Mouse (Mus musculus) liver, postnatal 0 days (tissue): ENCODE measurements around the gene Prss33. TPM values are rescaled to one million over a fixed set of nuclear protein-coding genes. Genes with fewer than 3 reads are reported as not detected.

Source experiments
- ATAC-seq: fragments of 200-750 bp; cut with Nextera tagmentation; 2 replicates; pipeline ENCODE4 v1.8.0; 2017; ENCODE audit warnings: mild to moderate bottlenecking, moderate library complexity
- DNase-seq: peaks from one replicate; pipeline ENCODE4 v3.0.0-alpha.2; 2016
- H3K27ac ChIP-seq: fragments of 300-500 bp; sonication (generic); 2 replicates; pipeline ENCODE4 v1.5.1; 2014; ENCODE audit warnings: antibody characterized with exemption, moderate library complexity, mild to moderate bottlenecking, low read depth
- H3K27me3 ChIP-seq: fragments of 300-500 bp; sonication (generic); 2 replicates; pipeline ENCODE4 v1.6.1; 2014; ENCODE audit warnings: low read length, control low read depth, mixed read lengths; ENCODE audit not compliant: insufficient read depth
- H3K36me3 ChIP-seq: fragments of 300-500 bp; sonication (generic); replicated peaks from 2 replicates; pipeline ENCODE4 v1.6.1; 2014; ENCODE audit warnings: mild to moderate bottlenecking, control low read depth, low read length, moderate library complexity, mixed read lengths; ENCODE audit not compliant: insufficient read depth
- H3K4me1 ChIP-seq: fragments of 300-500 bp; sonication (generic); 2 replicates; pipeline ENCODE4 v1.6.1; 2014; ENCODE audit warnings: antibody characterized with exemption, mild to moderate bottlenecking, control low read depth; ENCODE audit not compliant: insufficient read depth
- H3K4me2 ChIP-seq: fragments of 300-500 bp; sonication (generic); 2 replicates; pipeline ENCODE4 v1.6.1; 2014; ENCODE audit warnings: low read depth, mild to moderate bottlenecking, low read length, moderate library complexity, mixed read lengths
- H3K4me3 ChIP-seq: fragments of 300-500 bp; sonication (generic); 2 replicates; pipeline ENCODE4 v1.5.1; 2014; ENCODE audit warnings: low read depth, low read length
- H3K9ac ChIP-seq: fragments of 300-500 bp; sonication (generic); replicated peaks from 2 replicates; pipeline ENCODE4 v1.6.1; 2014; ENCODE audit warnings: mild to moderate bottlenecking, moderate library complexity
- H3K9me3 ChIP-seq: fragments of 300-500 bp; sonication (generic); 2 replicates; pipeline ENCODE4 v1.6.1; 2016; ENCODE audit warnings: mild to moderate bottlenecking, control low read depth, low read length, mixed read lengths
- CTCF ChIP-seq: sonication (generic); IDR thresholded peaks from 2 replicates; pipeline ENCODE4 v1.5.1; 2016; ENCODE audit warnings: antibody characterized with exemption, low read depth
- EP300 ChIP-seq: IDR thresholded peaks from 2 replicates; pipeline ENCODE4 v1.6.1; 2016; ENCODE audit warnings: antibody characterized with exemption, low read depth, mild to moderate bottlenecking
- WGBS: fragments of 180-500 bp; shearing (Covaris S2); extraction: QIAGEN DNeasy Blood & Tissue Kit; methylation state at CpG from one replicate; pipeline ENCODE4 v1.1.7; 2014; ENCODE audit not compliant: insufficient replicate concordance; 5-methylcytosine and 5-hydroxymethylcytosine counted together
- polyA plus RNA-seq: library from polyadenylated mRNA; unstranded; fragments of >200 nt; fragmentation: Nextera tagmentation; extraction: Ambion mirVana; gene quantifications from 2 replicates; pipeline ENCODE4 v1.2.1, GENCODE M21; 2015

The Prss33 gene
- polyA plus RNA-seq, 1 experiment from 2014 or later: not detected

DNA sequence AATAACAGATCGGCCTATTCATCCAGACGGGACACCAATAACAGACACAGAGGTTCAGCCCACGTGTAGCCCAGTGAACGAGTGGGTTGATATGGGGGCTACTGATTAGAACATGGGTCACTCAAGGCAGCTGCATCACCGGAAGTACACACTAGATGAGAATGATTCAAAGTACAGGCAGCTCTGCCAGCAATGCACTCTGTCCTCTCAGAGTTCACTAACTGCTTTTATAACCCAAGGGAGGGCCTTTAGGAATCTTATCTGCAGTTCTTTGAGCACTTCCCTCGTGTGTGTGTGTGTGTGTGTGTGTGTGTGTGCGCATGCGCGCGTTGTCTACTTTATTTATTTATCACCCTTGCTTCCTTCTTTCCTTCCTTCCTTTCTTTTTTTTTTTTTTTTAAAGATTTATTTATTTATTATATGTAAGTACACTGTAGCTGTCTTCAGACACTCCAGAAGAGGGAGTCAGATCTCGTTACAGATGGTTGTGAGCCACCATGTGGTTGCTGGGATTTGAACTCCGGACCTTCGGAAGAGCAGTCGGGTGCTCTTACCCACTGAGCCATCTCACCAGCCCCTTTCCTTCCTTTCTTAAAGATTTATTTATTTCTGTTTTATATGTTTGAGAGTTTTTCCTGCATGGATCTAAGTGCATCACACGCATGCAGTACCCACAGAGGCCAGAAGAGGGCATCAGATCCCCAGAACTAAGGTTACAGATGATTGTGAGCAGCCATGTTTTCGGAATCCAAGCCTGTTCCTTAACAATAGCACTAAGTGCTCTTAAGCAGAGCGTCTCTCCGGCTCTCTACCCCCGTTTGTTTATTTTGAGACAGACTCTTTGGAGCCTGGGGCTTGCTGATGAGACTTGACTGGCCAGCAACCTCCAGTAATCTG is 15.2 kb upstream of the Prss33 start:
- H3K36me3 ChIP-seq: no peaks in the 10 kb centered on the region
- peak; percentile 56 for ATAC-seq
- 50% methylated on average over 18 of the region's 19 CpGs for WGBS
- H3K27me3 ChIP-seq: no peaks in the 10 kb centered on the region
- TF ChIP-seq CTCF (peak; percentile 83), EP300 (no peak)
- no peak overlapping the region for H3K4me2 ChIP-seq
- no peaks in the 10 kb centered on the region for H3K4me1 ChIP-seq
- no peaks in the 10 kb centered on the region for H3K9me3 ChIP-seq
- no peak overlapping the region for H3K27ac ChIP-seq
- DNase-seq: peak; percentile 75
- H3K9ac ChIP-seq: no peak overlapping the region
- H3K4me3 ChIP-seq: no peak overlapping the region

GRCm38 (mm10) chr17:23850028-23850427 is 14.2 kb upstream of the Prss33 start:
- TF ChIP-seq CTCF (peak; percentile 44), EP300 (no peak)
- 66% methylated on average over 2 of the region's 2 CpGs for WGBS

GRCm38 (mm10) chr17:23843812-23844273 is 8.0 kb upstream of the Prss33 start, which contains the start of the genes Prss32 and Prss41:
Gene Prss32 (plus strand): TSS chr17:23843855.
Gene Prss41 (minus strand): TSS chr17:23844172.
- peak; percentile 76 for DNase-seq
- Histone ChIP-seq H3K9me3 (no peaks in the 10 kb centered on the region), H3K27ac (no peak within 1 kb of the TSS), H3K4me1 (no peaks in the 10 kb centered on the region), H3K36me3 (no peaks in the 10 kb centered on the region), H3K27me3 (no peaks in the 10 kb centered on the region), H3K4me2 (peak within 1 kb of the TSS; percentile 43; the same call in 1 of the 2 replicates), H3K9ac (no peak within 1 kb of the TSS), H3K4me3 (no peak within 1 kb of the TSS)
- peak; percentile 70; the same call in 1 of the 2 replicates for ATAC-seq
- WGBS: 18% methylated on average over 19 of the region's 19 CpGs
- TF ChIP-seq CTCF (peak; percentile 85), EP300 (no peak)

More at GRCm38 (mm10) chr17:23850028-23850427, 14.2 kb upstream of the Prss33 start:
- Histone ChIP-seq H3K36me3 (no peaks in the 10 kb centered on the region), H3K4me1 (no peaks in the 10 kb centered on the region), H3K9me3 (no peaks in the 10 kb centered on the region), H3K4me2 (no peak overlapping the region), H3K9ac (no peak overlapping the region), H3K4me3 (no peak overlapping the region), H3K27ac (no peak overlapping the region), H3K27me3 (no peaks in the 10 kb centered on the region)
- DNase-seq (no peak), ATAC-seq (no peak)

- DNase-seq (peak; percentile 43), ATAC-seq (peak; percentile 5; the same call in 1 of the 2 replicates)
- no peaks in the 10 kb centered on the region for H3K27me3 ChIP-seq
- H3K9me3 ChIP-seq: no peaks in the 10 kb centered on the region
- H3K4me2 ChIP-seq: peak overlapping the region; percentile 43; the same call in 1 of the 2 replicates
- no peak overlapping the region for H3K9ac ChIP-seq
- 55% methylated on average over 23 of the region's 23 CpGs for WGBS
- H3K4me1 ChIP-seq: no peaks in the 10 kb centered on the region
- peak; percentile 54 for TF ChIP-seq CTCF
- no peak for TF ChIP-seq EP300
- no peak overlapping the region for H3K27ac ChIP-seq
- H3K4me3 ChIP-seq: no peak overlapping the region
- H3K36me3 ChIP-seq: no peaks in the 10 kb centered on the region
These were observed 7.4 kb upstream of the Prss33 start for GRCm38 (mm10) chr17:23843141-23843811.

- Histone ChIP-seq H3K4me2 (no peak overlapping the region), H3K9me3 (no peaks in the 10 kb centered on the region)
- WGBS: 32% methylated on average over 4 of the region's 4 CpGs
These were observed 5.3 kb upstream of the Prss33 start for GRCm38 (mm10) chr17:23841145-23841544.

DNA sequence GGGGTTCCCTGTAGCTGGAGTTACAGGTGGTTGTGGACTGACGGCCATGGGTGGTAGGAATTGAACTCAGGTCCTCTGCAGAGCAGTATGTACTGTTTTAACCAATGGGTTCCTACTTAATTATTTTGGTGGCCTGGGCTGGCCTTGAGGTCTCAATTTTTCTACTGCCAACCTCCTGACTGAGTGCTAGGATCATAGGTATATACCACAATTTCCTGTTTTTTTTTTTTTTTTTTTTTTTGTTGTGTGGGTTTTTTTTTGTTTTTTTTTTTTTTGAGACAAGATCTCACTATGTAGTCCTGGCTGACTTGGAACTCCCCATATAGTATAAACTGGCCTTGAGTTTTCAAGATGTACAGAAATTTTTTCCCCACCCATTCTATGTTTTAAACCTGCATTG is 4.7 kb downstream of the Prss33 start:
- Histone ChIP-seq H3K4me3 (no peak overlapping the region), H3K36me3 (peaks cover 7% of the 10 kb centered on the region; the same call in 1 of the 2 replicates), H3K9me3 (no peaks in the 10 kb centered on the region; the same call in 1 of the 2 replicates), H3K4me1 (peaks cover 15% of the 10 kb centered on the region), H3K4me2 (no peak overlapping the region), H3K9ac (no peak overlapping the region), H3K27ac (no peak overlapping the region), H3K27me3 (peaks cover 4% of the 10 kb centered on the region; the same call in 1 of the 2 replicates)
- no peak for TF ChIP-seq CTCF
- no peak for TF ChIP-seq EP300
- DNase-seq (no peak), ATAC-seq (no peak)
- 82% methylated on average over 1 of the region's 1 CpGs for WGBS

More at GRCm38 (mm10) chr17:23841145-23841544, 5.3 kb upstream of the Prss33 start:
- Histone ChIP-seq H3K36me3 (no peaks in the 10 kb centered on the region), H3K9ac (no peak overlapping the region), H3K4me3 (no peak overlapping the region), H3K27ac (no peak overlapping the region), H3K27me3 (no peaks in the 10 kb centered on the region), H3K4me1 (no peaks in the 10 kb centered on the region)
- DNase-seq (peak; percentile 62), ATAC-seq (no peak)
- TF ChIP-seq CTCF (peak; percentile 84), EP300 (no peak)
